Mouse (Mus musculus): ENCODE data around the gene Abl2.

DNA sequence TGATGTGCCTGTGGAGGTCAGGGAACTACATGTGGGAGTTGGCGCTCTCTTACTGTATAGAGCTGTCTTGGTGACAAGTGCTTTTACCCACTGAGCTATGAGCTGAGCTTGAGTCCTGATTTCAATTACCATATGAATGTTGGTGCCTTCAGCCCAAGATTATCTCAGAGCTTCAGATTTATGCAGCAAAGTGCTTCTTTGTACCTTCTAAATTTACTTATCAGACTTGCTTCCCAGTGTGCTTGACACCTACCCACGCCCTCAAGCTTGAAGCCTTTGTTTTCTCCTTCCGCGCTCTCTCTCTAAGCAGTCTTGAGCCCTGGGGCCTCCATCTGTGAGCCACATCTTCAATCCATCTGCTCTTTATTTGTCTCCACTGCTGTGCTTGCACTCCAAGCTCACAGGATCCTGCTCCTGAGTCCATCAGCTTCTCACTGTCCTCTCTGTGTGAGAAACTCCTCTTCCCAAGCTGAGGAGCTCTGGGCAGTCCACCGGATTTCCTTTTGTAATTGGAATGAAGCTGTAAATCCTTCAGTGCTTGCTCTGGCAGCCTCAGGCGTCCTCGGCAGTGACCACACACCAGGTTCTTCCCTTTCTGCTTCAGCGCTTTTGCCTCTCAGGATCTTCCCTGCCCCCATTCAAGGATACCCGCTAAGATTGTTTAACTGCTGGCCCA lies 55.4 kb downstream of the Abl2 start:
- TF ChIP-seq MAFK (IDR thresholded peaks at IDR 0.05; ENCODE audit: insufficient read depth, low read depth, low read length) (no peak), ZNF384 (IDR thresholded peaks at IDR 0.05; ENCODE audit: low read depth, low read length) (no peak)
